Mouse (Mus musculus): ENCODE data around the gene Plcl1. TPM values are rescaled to one million over a fixed set of nuclear protein-coding genes. Genes with fewer than 3 reads are reported as not detected.

Gene Plcl1
- polyA plus RNA-seq, 1 experiment from 2014 or later: 5.5 TPM

GRCm38 (mm10) chr1:55429708-55430107, 24.0 kb downstream of the Plcl1 start:
- H3K27me3 ChIP-seq (ENCODE audit: control insufficient read depth, insufficient read depth, low read length): no peaks in the 10 kb centered on the region
- H3K36me3 ChIP-seq (replicated peaks; ENCODE audit: control insufficient read depth, insufficient read depth): no peaks in the 10 kb centered on the region
- H3K9me3 ChIP-seq (ENCODE audit: control insufficient read depth, low read length): no peaks in the 10 kb centered on the region
- ATAC-seq (ENCODE audit: low FRiP score): no peak
- no peak overlapping the region for H3K4me3 ChIP-seq (replicated peaks; ENCODE audit: low read length)
- H3K27ac ChIP-seq: no peak overlapping the region
- H3K4me2 ChIP-seq (replicated peaks): no peak overlapping the region
- no peaks in the 10 kb centered on the region for H3K4me1 ChIP-seq (replicated peaks; ENCODE audit: control insufficient read depth, insufficient read depth, low read length)
- no peak overlapping the region for H3K9ac ChIP-seq
- WGBS: 98% methylated on average over 1 of the region's 1 CpGs
- no peak for DNase-seq (ENCODE audit: low spot score)

GRCm38 (mm10) chr1:55430587-55430986, 24.9 kb downstream of the Plcl1 start:
- H3K4me3 ChIP-seq (replicated peaks; ENCODE audit: low read length): no peak overlapping the region
- DNase-seq (ENCODE audit: low spot score) (no peak), ATAC-seq (ENCODE audit: low FRiP score) (no peak)
- no peaks in the 10 kb centered on the region for H3K36me3 ChIP-seq (replicated peaks; ENCODE audit: control insufficient read depth, insufficient read depth)
- no peak overlapping the region for H3K27ac ChIP-seq
- H3K4me1 ChIP-seq (replicated peaks; ENCODE audit: control insufficient read depth, insufficient read depth, low read length): no peaks in the 10 kb centered on the region
- 93% methylated on average over 3 of the region's 3 CpGs for WGBS
- no peak overlapping the region for H3K4me2 ChIP-seq (replicated peaks)
- H3K9ac ChIP-seq: no peak overlapping the region
- no peaks in the 10 kb centered on the region for H3K27me3 ChIP-seq (ENCODE audit: control insufficient read depth, insufficient read depth, low read length)
- H3K9me3 ChIP-seq (ENCODE audit: control insufficient read depth, low read length): no peaks in the 10 kb centered on the region

GRCm38 (mm10) chr1:55436589-55436988, 30.9 kb downstream of the Plcl1 start:
- 86% methylated on average over 5 of the region's 5 CpGs for WGBS
- ATAC-seq (ENCODE audit: low FRiP score): no peak

GRCm38 (mm10) chr1:55437095-55437494, 31.4 kb downstream of the Plcl1 start:
- no peak for ATAC-seq (ENCODE audit: low FRiP score)
- Histone ChIP-seq H3K9me3 (ENCODE audit: control insufficient read depth, low read length) (no peaks in the 10 kb centered on the region), H3K4me2 (replicated peaks) (no peak overlapping the region), H3K36me3 (replicated peaks; ENCODE audit: control insufficient read depth, insufficient read depth) (no peaks in the 10 kb centered on the region), H3K4me3 (replicated peaks; ENCODE audit: low read length) (no peak overlapping the region), H3K27ac (no peak overlapping the region), H3K9ac (no peak overlapping the region), H3K27me3 (ENCODE audit: control insufficient read depth, insufficient read depth, low read length) (no peaks in the 10 kb centered on the region), H3K4me1 (replicated peaks; ENCODE audit: control insufficient read depth, insufficient read depth, low read length) (no peaks in the 10 kb centered on the region)
- WGBS: 81% methylated on average over 8 of the region's 8 CpGs
- DNase-seq (ENCODE audit: low spot score): no peak

More at GRCm38 (mm10) chr1:55436589-55436988, 30.9 kb downstream of the Plcl1 start:
- Histone ChIP-seq H3K27me3 (ENCODE audit: control insufficient read depth, insufficient read depth, low read length) (no peaks in the 10 kb centered on the region), H3K27ac (no peak overlapping the region), H3K9ac (no peak overlapping the region), H3K9me3 (ENCODE audit: control insufficient read depth, low read length) (no peaks in the 10 kb centered on the region), H3K36me3 (replicated peaks; ENCODE audit: control insufficient read depth, insufficient read depth) (no peaks in the 10 kb centered on the region), H3K4me3 (replicated peaks; ENCODE audit: low read length) (no peak overlapping the region), H3K4me2 (replicated peaks) (no peak overlapping the region), H3K4me1 (replicated peaks; ENCODE audit: control insufficient read depth, insufficient read depth, low read length) (no peaks in the 10 kb centered on the region)
- no peak for DNase-seq (ENCODE audit: low spot score)

- Histone ChIP-seq H3K4me3 (replicated peaks; ENCODE audit: low read length) (no peak overlapping the region), H3K9ac (no peak overlapping the region), H3K36me3 (replicated peaks; ENCODE audit: control insufficient read depth, insufficient read depth) (no peaks in the 10 kb centered on the region), H3K27me3 (ENCODE audit: control insufficient read depth, insufficient read depth, low read length) (no peaks in the 10 kb centered on the region), H3K4me2 (replicated peaks) (no peak overlapping the region), H3K9me3 (ENCODE audit: control insufficient read depth, low read length) (no peaks in the 10 kb centered on the region), H3K4me1 (replicated peaks; ENCODE audit: control insufficient read depth, insufficient read depth, low read length) (no peaks in the 10 kb centered on the region), H3K27ac (no peak overlapping the region)
- DNase-seq (ENCODE audit: low spot score): no peak
- 74% methylated on average over 4 of the region's 4 CpGs for WGBS
- no peak for ATAC-seq (ENCODE audit: low FRiP score)
These were observed 32.9 kb downstream of the Plcl1 start for GRCm38 (mm10) chr1:55438617-55439016.

- H3K4me3 ChIP-seq (replicated peaks; ENCODE audit: low read length): no peak overlapping the region
- WGBS: 91% methylated on average over 6 of the region's 6 CpGs
These were observed 39.4 kb downstream of the Plcl1 start for GRCm38 (mm10) chr1:55445043-55445688.

GRCm38 (mm10) chr1:55445689-55446044, 39.9 kb downstream of the Plcl1 start:
- WGBS: 77% methylated on average over 3 of the region's 3 CpGs
- 0 out of 2 replicates have a peak, but pooled peaks cover 2% of the 10 kb centered on the region for H3K4me1 ChIP-seq (replicated peaks; ENCODE audit: control insufficient read depth, insufficient read depth, low read length)
- no peak overlapping the region for H3K4me2 ChIP-seq (replicated peaks)
- H3K27me3 ChIP-seq (ENCODE audit: control insufficient read depth, insufficient read depth, low read length): no peaks in the 10 kb centered on the region
- H3K4me3 ChIP-seq (replicated peaks; ENCODE audit: low read length): no peak overlapping the region
- no peaks in the 10 kb centered on the region for H3K36me3 ChIP-seq (replicated peaks; ENCODE audit: control insufficient read depth, insufficient read depth)
- H3K9ac ChIP-seq: no peak overlapping the region
- ATAC-seq (ENCODE audit: low FRiP score): no peak
- no peaks in the 10 kb centered on the region for H3K9me3 ChIP-seq (ENCODE audit: control insufficient read depth, low read length)
- no peak overlapping the region for H3K27ac ChIP-seq
- DNase-seq (ENCODE audit: low spot score): no peak

More at GRCm38 (mm10) chr1:55445043-55445688, 39.4 kb downstream of the Plcl1 start:
- H3K36me3 ChIP-seq (replicated peaks; ENCODE audit: control insufficient read depth, insufficient read depth): no peaks in the 10 kb centered on the region
- H3K27me3 ChIP-seq (ENCODE audit: control insufficient read depth, insufficient read depth, low read length): no peaks in the 10 kb centered on the region
- DNase-seq (ENCODE audit: low spot score) (no peak), ATAC-seq (ENCODE audit: low FRiP score) (no peak)
- H3K27ac ChIP-seq: no peak overlapping the region
- H3K9me3 ChIP-seq (ENCODE audit: control insufficient read depth, low read length): no peaks in the 10 kb centered on the region
- 0 out of 2 replicates have a peak, but pooled peaks cover 2% of the 10 kb centered on the region for H3K4me1 ChIP-seq (replicated peaks; ENCODE audit: control insufficient read depth, insufficient read depth, low read length)
- no peak overlapping the region for H3K9ac ChIP-seq
- H3K4me2 ChIP-seq (replicated peaks): no peak overlapping the region

- ATAC-seq (ENCODE audit: low FRiP score): no peak
- Histone ChIP-seq H3K4me2 (replicated peaks) (no peak overlapping the region), H3K36me3 (replicated peaks; ENCODE audit: control insufficient read depth, insufficient read depth) (no peaks in the 10 kb centered on the region), H3K9me3 (ENCODE audit: control insufficient read depth, low read length) (no peaks in the 10 kb centered on the region), H3K27ac (no peak overlapping the region), H3K27me3 (ENCODE audit: control insufficient read depth, insufficient read depth, low read length) (no peaks in the 10 kb centered on the region), H3K4me3 (replicated peaks; ENCODE audit: low read length) (no peak overlapping the region), H3K9ac (no peak overlapping the region), H3K4me1 (replicated peaks; ENCODE audit: control insufficient read depth, insufficient read depth, low read length) (0 out of 2 replicates have a peak, but pooled peaks cover 2% of the 10 kb centered on the region)
- DNase-seq (ENCODE audit: low spot score): no peak
- WGBS: 87% methylated on average over 5 of the region's 5 CpGs
These were observed 40.6 kb downstream of the Plcl1 start for GRCm38 (mm10) chr1:55446273-55446672.

GRCm38 (mm10) chr1:55446876-55447275, 41.2 kb downstream of the Plcl1 start:
- ATAC-seq (ENCODE audit: low FRiP score): no peak
- H3K27ac ChIP-seq: no peak overlapping the region
- H3K9me3 ChIP-seq (ENCODE audit: control insufficient read depth, low read length): no peaks in the 10 kb centered on the region
- no peaks in the 10 kb centered on the region for H3K27me3 ChIP-seq (ENCODE audit: control insufficient read depth, insufficient read depth, low read length)
- no peak for DNase-seq (ENCODE audit: low spot score)
- no peaks in the 10 kb centered on the region for H3K36me3 ChIP-seq (replicated peaks; ENCODE audit: control insufficient read depth, insufficient read depth)
- no peak overlapping the region for H3K9ac ChIP-seq
- 90% methylated on average over 2 of the region's 2 CpGs for WGBS
- H3K4me2 ChIP-seq (replicated peaks): no peak overlapping the region
- H3K4me3 ChIP-seq (replicated peaks; ENCODE audit: low read length): no peak overlapping the region
- 0 out of 2 replicates have a peak, but pooled peaks cover 2% of the 10 kb centered on the region for H3K4me1 ChIP-seq (replicated peaks; ENCODE audit: control insufficient read depth, insufficient read depth, low read length)

- Histone ChIP-seq H3K27me3 (ENCODE audit: control insufficient read depth, insufficient read depth, low read length) (no peaks in the 10 kb centered on the region), H3K9me3 (ENCODE audit: control insufficient read depth, low read length) (no peaks in the 10 kb centered on the region), H3K9ac (no peak overlapping the region), H3K4me2 (replicated peaks) (no peak overlapping the region), H3K27ac (no peak overlapping the region), H3K4me1 (replicated peaks; ENCODE audit: control insufficient read depth, insufficient read depth, low read length) (0 out of 2 replicates have a peak, but pooled peaks cover 2% of the 10 kb centered on the region), H3K36me3 (replicated peaks; ENCODE audit: control insufficient read depth, insufficient read depth) (no peaks in the 10 kb centered on the region), H3K4me3 (replicated peaks; ENCODE audit: low read length) (no peak overlapping the region)
- ATAC-seq (ENCODE audit: low FRiP score): no peak
- no peak for DNase-seq (ENCODE audit: low spot score)
- WGBS: 83% methylated on average over 2 of the region's 2 CpGs
These were observed 41.9 kb downstream of the Plcl1 start for GRCm38 (mm10) chr1:55447661-55448060.

All from hindbrain, embryonic 14.5 days (tissue).